Mouse (Mus musculus) embryonic facial prominence, embryonic 14.5 days (tissue): ENCODE measurements around the gene Bmp7. TPM values are rescaled to one million over a fixed set of nuclear protein-coding genes. Genes with fewer than 3 reads are reported as not detected.

Experiments used
- ATAC-seq: fragments of 200-750 bp; cut with Nextera tagmentation; 2 replicates; pipeline ENCODE4 v1.8.0; 2017; ENCODE audit warnings: low read depth, moderate number of reproducible peaks, moderate TSS enrichment
- DNase-seq: peaks from one replicate; pipeline ENCODE4 v3.0.0-alpha.2; 2015; ENCODE audit warnings: low spot score
- H3K27ac ChIP-seq: fragments of 300-500 bp; sonication (generic); replicated peaks from 2 replicates; pipeline ENCODE4 v1.5.1; 2014; ENCODE audit warnings: low read depth, mild to moderate bottlenecking, low read length, moderate library complexity
- H3K27me3 ChIP-seq: fragments of 300-500 bp; sonication (generic); replicated peaks from 2 replicates; pipeline ENCODE4 v1.6.1; 2014; ENCODE audit warnings: low read length; ENCODE audit not compliant: control insufficient read depth, insufficient read depth
- H3K36me3 ChIP-seq: fragments of 300-500 bp; sonication (generic); 2 replicates; pipeline ENCODE4 v1.6.1; 2014; ENCODE audit warnings: low read length, mixed read lengths; ENCODE audit not compliant: control insufficient read depth, insufficient read depth
- H3K4me1 ChIP-seq: fragments of 300-500 bp; sonication (generic); 2 replicates; pipeline ENCODE4 v1.6.1; 2014; ENCODE audit warnings: antibody characterized with exemption, low read length; ENCODE audit not compliant: control insufficient read depth, insufficient read depth
- H3K4me2 ChIP-seq: fragments of 300-500 bp; sonication (generic); 2 replicates; pipeline ENCODE4 v1.6.1; 2014; ENCODE audit warnings: low read depth, mild to moderate bottlenecking, low read length, moderate library complexity, mixed read lengths
- H3K4me3 ChIP-seq: fragments of 300-500 bp; sonication (generic); 2 replicates; pipeline ENCODE4 v1.5.1; 2014; ENCODE audit warnings: low read depth, mild to moderate bottlenecking, low read length
- H3K9ac ChIP-seq: fragments of 300-500 bp; sonication (generic); 2 replicates; pipeline ENCODE4 v1.6.1; 2014; ENCODE audit warnings: low read depth, mild to moderate bottlenecking, low read length, moderate library complexity, mixed read lengths
- H3K9me3 ChIP-seq: fragments of 300-500 bp; sonication (generic); 2 replicates; pipeline ENCODE4 v1.6.1; 2016; ENCODE audit warnings: low read length; ENCODE audit not compliant: control insufficient read depth
- WGBS: fragments of 180-500 bp; shearing (Covaris S2); extraction: QIAGEN DNeasy Blood & Tissue Kit; methylation state at CpG from one replicate; pipeline ENCODE4 v1.1.7; 2014; 5-methylcytosine and 5-hydroxymethylcytosine counted together
- polyA plus RNA-seq: library from polyadenylated mRNA; unstranded; fragments of >200 nt; fragmentation: Nextera tagmentation; extraction: Ambion mirVana; gene quantifications from 2 replicates; pipeline ENCODE4 v1.2.1, GENCODE M21; 2014

Bmp7 gene
- polyA plus RNA-seq = 25.6 and 26.6 TPM in 2 replicates

GRCm38 (mm10) chr2:172940003-172940798 lies at the start of gene Bmp7:
Bmp7 (minus strand) TSS chr2:172940321.
- Histone ChIP-seq H3K27ac (peak within 1 kb of the TSS; percentile 86), H3K4me3 (peak within 1 kb of the TSS; percentile 67), H3K9ac (peak within 1 kb of the TSS; percentile 67), H3K9me3 (no peaks in the 10 kb centered on the region), H3K4me1 (peaks cover 38% of the 10 kb centered on the region), H3K36me3 (no peaks in the 10 kb centered on the region), H3K27me3 (peaks cover 16% of the 10 kb centered on the region; the same call in 1 of the 2 replicates), H3K4me2 (peak within 1 kb of the TSS; percentile 99)
- 1% methylated on average over 16 of the region's 82 CpGs for WGBS
- ATAC-seq = peak; percentile 88
- DNase-seq = peak; percentile 93

DNA sequence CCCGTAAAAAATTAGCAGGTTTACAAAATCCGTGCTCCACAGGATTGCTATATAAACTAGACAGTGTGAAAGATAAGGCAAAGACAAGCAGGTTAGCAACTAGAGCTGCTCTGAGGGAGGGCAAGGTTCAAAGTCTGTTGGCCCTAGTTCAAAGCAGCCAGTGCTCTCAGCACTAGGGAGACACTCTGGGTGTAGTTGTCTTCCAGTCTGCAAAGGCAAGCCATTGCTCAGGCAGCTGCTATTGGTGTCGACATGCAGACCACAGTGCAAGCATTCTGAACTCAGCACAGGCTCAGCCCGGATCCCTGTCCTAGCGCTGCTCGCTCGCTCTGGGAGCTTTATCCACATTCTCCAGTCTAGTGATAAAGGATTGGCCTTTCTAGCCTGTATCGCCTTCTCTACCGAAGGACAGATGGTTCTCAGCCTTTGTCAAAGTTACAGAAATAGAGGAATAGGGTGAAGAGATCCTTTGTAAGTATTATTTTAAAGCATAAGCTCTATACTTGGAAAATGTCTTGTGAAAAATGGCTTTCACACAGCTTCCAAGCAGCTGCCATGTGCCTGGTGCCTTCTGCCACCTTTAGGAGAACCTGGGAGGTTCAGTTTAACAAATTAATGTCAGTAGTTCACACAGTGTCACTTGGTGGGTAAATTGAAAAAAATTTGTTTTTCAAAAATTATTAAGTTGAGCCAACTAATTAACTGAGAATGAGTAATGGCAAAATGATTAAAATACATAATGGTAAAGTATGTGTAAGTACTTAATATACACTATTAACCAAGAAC lies 42.8 kb upstream of the Bmp7 start:
- Histone ChIP-seq H3K9ac (no peak overlapping the region), H3K4me2 (no peak overlapping the region), H3K27ac (no peak overlapping the region), H3K27me3 (no peaks in the 10 kb centered on the region), H3K36me3 (no peaks in the 10 kb centered on the region), H3K4me1 (no peaks in the 10 kb centered on the region; the same call in 1 of the 2 replicates), H3K9me3 (no peaks in the 10 kb centered on the region), H3K4me3 (no peak overlapping the region)
- ATAC-seq (no peak), DNase-seq (no peak)
- WGBS = 74% methylated on average over 9 of the region's 9 CpGs

DNA sequence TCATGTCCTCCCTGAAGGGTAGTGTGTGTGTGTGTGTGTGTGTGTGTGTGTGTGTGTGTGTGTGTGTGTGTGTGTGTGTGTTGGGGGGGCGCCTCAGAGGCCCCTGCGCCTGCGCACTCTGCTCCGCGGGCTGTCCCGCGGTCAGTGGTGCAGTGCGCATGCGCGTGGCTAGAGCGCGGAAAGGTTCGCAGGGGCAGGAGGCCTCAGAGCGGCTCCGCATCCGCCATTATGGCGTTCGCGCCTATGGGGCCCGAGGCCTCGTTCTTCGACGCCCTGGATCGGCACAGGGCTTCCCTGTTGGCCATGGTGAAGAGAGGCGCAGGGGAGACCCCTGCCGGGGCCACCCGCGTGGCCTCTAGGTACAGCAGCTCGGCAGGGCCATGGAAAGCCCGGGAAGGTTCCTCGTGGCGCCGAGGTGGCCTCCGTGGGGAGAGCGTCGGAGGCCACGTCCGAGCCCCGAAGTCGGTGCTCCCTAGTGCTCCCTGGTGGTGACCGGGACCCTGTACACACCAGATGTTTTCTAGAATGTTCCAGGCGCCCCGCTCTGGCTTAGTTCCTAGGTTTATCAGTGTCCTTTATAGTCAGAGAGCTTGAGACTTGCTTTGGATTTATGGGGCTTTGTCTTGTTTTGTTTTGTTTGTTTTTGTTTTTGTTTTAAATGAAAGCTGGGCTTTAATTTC lies 39.7 kb upstream of the Bmp7 start:
- 96% methylated on average over 35 of the region's 43 CpGs for WGBS
- ATAC-seq = no peak
- no peak overlapping the region for H3K27ac ChIP-seq
- H3K4me2 ChIP-seq = no peak overlapping the region
- H3K9ac ChIP-seq = no peak overlapping the region
- H3K36me3 ChIP-seq = no peaks in the 10 kb centered on the region
- H3K4me3 ChIP-seq = no peak overlapping the region
- H3K27me3 ChIP-seq = no peaks in the 10 kb centered on the region
- H3K9me3 ChIP-seq = no peaks in the 10 kb centered on the region
- DNase-seq = no peak
- peaks cover 16% of the 10 kb centered on the region for H3K4me1 ChIP-seq

DNA sequence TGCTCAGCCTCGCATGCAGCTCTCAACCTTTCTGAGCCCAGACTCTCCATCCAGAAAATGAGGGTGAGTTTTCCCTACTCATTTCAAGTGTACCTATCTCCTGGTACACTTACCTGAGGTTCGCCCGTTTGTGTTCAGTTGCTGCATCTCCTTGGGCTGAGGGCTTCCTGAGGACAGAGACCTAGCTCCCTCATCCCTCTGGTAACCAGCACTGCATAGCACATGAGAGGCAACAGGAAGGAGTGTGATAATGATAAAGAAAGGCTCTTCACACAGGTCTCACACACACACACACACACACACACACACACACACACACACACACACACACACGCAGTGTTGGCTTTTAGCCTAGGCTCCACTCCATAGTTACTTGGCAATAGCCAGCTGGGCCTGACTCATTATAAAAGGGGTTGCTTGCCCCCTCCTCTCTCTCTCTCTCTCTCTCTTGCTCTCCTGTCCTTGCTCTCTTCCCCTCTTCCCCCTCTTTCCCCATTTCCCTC lies 38.1 kb upstream of the Bmp7 start:
- Histone ChIP-seq H3K27ac (peak overlapping the region; percentile 61), H3K4me1 (peaks cover 26% of the 10 kb centered on the region)
- no peak for ATAC-seq

GRCm38 (mm10) chr2:172977409-172978130 lies 37.4 kb upstream of the Bmp7 start, which contains the start of gene Spo11:
Spo11 (plus strand) TSS chr2:172977700.
- Histone ChIP-seq H3K4me1 (peaks cover 26% of the 10 kb centered on the region), H3K27ac (peak within 1 kb of the TSS; percentile 61), H3K36me3 (no peaks in the 10 kb centered on the region), H3K4me3 (no peak within 1 kb of the TSS), H3K4me2 (peak within 1 kb of the TSS; percentile 43), H3K9ac (peak within 1 kb of the TSS; percentile 15; the same call in 1 of the 2 replicates), H3K27me3 (no peaks in the 10 kb centered on the region), H3K9me3 (no peaks in the 10 kb centered on the region)
- WGBS = 13% methylated on average over 14 of the region's 14 CpGs
- DNase-seq (peak; percentile 81), ATAC-seq (peak; percentile 74)

More for the DNA sequence above, 38.1 kb upstream of the Bmp7 start:
- Histone ChIP-seq H3K27me3 (no peaks in the 10 kb centered on the region), H3K4me3 (no peak overlapping the region), H3K9me3 (no peaks in the 10 kb centered on the region), H3K4me2 (peak overlapping the region; percentile 43; the same call in 1 of the 2 replicates), H3K9ac (peak overlapping the region; percentile 15; the same call in 1 of the 2 replicates), H3K36me3 (no peaks in the 10 kb centered on the region)
- WGBS = 56% methylated on average over 3 of the region's 4 CpGs
- no peak for DNase-seq

GRCm38 (mm10) chr2:172976661-172977238 lies 36.6 kb upstream of the Bmp7 start:
- no peak for ATAC-seq
- H3K9me3 ChIP-seq = no peaks in the 10 kb centered on the region
- peak overlapping the region; percentile 43 for H3K4me2 ChIP-seq
- no peak overlapping the region for H3K9ac ChIP-seq
- peaks cover 26% of the 10 kb centered on the region for H3K4me1 ChIP-seq
- no peaks in the 10 kb centered on the region for H3K27me3 ChIP-seq
- peak overlapping the region; percentile 61 for H3K27ac ChIP-seq
- DNase-seq = peak; percentile 14
- H3K4me3 ChIP-seq = no peak overlapping the region
- no peaks in the 10 kb centered on the region for H3K36me3 ChIP-seq
- 31% methylated on average over 7 of the region's 7 CpGs for WGBS

DNA sequence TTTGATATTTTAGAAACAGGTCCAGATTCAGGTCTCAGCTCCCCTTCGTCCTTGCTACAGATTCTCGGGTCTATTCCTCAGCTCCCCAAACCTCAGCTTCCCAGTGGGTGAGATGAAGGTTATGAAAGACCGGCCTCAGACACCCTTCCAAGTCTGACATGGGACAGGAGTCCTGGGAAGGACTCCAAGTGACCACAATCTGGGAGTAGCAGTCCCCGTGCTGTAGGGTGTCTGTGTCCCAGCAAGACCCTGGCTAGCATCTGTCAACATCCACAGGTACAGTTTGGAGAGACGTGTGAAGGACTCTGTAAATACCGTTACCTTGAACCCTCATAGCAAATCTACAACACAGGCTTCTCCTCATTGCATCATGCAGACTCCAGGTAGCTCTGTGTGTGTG lies 35.0 kb upstream of the Bmp7 start:
- Histone ChIP-seq H3K27me3 (no peaks in the 10 kb centered on the region), H3K4me1 (peaks cover 26% of the 10 kb centered on the region), H3K36me3 (no peaks in the 10 kb centered on the region), H3K4me2 (no peak overlapping the region), H3K9ac (no peak overlapping the region), H3K4me3 (no peak overlapping the region), H3K27ac (no peak overlapping the region), H3K9me3 (no peaks in the 10 kb centered on the region)
- 79% methylated on average over 6 of the region's 6 CpGs for WGBS
- no peak for DNase-seq
- ATAC-seq = no peak
